Mouse (Mus musculus) adrenal gland, adult 2 months (tissue): Measurements from ENCODE around the gene Mak. TPM values are rescaled to one million over a fixed set of nuclear protein-coding genes. Genes with fewer than 3 reads are reported as not detected.
"Not testable (repeated sequence)": the region's sequence is repeated elsewhere in the genome, so short reads cannot be mapped to it uniquely, and the experiment has no call there.

Experiments
- DNase-seq: peaks from one replicate; pipeline ENCODE4 v3.0.0; 2021
- polyA plus RNA-seq: library from polyadenylated mRNA; depleted of rRNA; stranded (reverse); fragments of >200 nt; gene quantifications from 2 replicates; pipeline ENCODE4 v1.2.3, GENCODE M21; 2012; rRNA removed
- total RNA-seq, 2 experiments: library from RNA; stranded (reverse); gene quantifications; 2 replicates each; pipeline ENCODE4 v1.2.3; 2021

Mak gene
- total and polyA plus RNA-seq, 3 experiments = 0.02 to 0.14 (median 0.14) TPM

DNA sequence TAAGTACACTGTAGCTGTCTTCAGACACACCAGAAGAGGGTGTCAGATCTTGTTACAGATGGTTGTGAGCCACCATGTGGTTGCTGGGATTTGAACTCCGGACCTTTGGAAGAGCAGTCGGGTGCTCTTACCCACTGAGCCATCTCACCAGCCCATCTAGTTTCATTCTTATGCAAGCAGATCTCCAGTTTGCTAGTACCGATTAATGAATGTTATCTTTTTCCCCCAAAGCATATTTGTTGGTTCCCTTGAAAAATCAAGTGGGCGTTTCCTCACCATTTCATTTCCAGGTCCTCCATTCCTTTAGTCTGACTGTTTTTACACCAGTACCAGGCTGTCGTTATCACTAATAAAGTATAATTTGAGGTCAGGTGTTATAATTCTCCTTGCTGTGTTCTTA is 81.0 kb downstream of the Mak start:
- not testable (repeated sequence) for DNase-seq

DNA sequence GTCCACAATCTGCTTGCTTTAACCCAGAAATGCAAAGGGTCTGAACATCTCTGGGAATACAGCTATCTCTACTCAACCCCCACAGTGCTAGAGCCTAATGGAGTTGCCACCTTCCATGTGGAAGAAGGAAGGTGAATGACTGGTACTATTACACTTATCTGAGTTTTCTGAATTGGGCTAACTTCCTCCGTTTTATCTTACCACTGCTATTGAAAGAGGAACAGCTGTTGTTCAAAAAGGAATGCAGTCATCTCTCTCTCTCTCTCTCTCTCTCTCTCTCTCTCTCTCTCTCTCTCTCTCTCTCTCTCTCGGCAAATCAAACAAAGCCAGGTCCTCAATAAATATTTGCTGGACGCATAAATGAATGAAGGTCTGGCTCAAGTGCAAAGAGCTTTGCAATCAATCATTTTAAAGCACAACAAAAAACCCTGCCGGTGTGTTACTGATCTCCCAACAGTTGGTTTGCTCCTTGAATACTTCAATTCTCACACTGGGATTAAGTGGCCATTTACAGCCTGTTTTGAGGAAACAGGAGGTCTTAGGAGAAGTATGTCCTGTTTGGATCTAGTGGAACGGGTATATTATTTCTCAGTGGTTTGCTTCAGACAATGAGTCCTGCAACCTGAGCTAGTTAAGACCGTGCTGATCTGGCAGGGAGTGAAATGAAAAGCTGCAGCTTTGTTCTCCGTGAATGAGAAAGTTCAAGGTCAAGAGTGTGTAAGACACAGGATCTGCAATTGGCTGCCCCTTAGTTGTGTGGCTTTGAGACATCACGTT is 84.8 kb downstream of the Mak start:
- no peak for DNase-seq

DNA sequence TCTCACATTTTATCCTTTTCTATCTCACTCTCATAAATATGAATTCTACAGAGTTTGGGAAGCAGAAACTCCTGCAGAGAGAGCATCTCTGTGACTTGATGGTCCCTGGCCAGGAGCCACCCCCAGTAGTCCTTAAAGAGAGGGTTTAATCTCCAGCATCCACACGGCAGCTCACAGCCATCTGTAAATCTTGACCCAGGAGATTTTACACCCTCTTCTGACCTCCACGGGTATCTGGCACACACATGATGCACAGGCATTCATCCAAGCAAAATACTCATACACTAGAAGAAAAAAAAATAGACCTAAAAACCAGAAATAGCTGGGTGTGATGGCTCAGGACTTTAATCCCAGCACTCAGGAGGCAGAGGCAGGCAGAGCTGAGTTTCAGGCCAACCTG is 91.1 kb downstream of the Mak start:
- no peak for DNase-seq

DNA sequence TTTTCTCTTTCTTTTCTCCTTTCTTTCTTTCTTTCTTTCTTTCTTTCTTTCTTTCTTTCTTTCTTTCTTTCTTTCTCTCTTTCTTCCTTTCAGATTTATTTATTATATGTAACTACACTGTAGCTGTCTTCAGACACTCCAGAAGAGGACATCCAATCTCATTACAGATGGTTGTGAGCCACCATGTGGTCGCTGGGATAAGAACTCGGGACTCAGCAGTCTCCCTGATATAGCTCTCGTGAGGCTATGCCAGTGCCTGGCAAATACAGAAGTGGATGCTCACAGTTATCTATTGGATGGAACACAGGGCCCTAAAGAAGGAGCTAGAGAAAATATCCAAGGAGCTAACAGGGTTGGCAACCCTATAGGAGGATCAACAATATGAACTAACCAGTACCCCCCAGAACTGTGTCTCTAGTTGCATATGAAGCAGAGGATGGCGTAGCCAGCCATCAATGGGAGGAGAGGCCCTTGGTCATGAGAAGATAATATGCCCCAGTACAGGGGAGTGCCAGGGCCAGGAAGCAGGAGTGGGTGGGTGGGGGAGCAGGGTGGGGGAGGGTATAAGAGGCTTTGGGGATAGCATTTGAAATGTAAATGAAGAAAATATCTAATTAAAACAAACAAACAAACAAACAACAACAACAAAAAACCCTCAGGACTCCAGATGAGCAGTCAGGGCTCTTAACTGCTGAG is 91.8 kb downstream of the Mak start:
- not testable (repeated sequence) for DNase-seq

DNA sequence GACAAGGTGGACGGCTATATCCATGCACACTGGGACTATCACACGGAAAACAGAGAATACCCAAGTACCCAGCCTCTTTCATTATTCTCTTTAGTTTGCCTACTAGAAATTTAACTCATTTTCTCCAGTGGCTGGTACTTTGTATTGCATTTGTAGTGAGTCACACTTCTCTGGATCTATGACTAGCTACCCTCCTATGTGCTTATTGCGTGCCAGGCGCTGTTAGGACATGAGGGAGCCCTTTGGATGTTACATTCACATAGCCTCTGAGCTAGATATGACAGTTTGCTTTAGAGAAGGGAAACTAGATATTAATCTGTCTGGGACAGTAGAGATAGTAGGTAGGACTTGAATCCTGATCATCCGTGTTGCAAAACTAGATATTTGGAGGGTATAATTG is 93.4 kb downstream of the Mak start:
- DNase-seq = no peak

DNA sequence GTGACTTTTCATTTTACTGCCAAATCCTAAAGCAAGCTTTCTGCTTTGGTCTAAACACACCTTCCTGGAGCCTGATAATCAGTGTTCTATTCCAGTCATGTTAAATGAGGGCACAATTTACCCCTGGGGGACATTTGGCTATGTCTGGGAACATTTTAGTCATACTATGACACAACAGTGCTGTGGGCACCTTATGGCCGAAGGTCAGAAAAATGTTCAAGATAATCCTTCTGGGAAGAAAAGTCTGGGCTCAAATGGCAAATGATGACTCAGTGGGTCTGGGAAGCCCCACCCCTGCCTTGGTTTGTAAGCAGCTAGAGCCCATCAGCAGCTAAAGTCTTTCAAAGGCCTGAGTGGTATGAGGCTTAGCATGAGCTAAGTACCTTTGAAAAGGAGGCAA is 96.7 kb downstream of the Mak start:
- DNase-seq = peak; percentile 51

DNA sequence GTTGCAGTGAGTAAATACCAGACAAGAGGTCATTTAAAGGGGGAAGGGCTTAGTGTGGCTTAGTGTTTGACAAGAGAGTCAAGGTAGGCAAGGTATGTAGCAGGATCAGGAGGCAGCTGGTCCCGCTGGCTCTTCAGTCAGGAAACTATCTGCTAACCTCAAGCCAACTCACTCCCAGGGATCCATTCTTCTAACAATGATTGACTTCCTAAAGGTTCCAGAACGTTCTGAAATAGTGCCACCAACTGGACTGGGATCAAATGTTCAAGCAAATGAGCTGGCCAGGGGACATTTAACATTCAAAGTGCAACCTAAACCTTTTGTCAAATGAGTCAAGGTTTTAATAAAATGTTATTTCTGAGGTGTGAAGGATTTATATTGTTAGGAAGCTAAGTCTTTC is 100.2 kb downstream of the Mak start:
- DNase-seq = no peak

DNA sequence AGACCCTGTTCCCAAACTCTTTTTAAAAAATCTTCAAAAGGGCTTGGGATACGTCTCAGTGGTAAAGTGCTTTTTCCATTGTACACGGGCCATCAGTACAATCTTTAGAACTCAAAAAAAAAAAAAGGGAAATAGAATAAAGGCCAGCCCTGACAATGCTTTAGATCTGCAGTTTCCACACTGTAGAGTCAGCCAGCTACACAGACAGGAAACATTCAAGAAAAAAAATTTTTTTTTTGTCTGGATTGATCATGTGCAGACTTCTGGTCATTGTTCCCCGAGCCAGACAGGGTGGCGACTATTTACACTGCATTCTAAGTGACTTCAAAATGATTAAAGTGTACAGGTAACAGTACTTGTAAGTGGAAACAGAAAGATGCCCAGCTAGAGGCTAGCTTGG is 100.9 kb downstream of the Mak start:
- DNase-seq = no peak

DNA sequence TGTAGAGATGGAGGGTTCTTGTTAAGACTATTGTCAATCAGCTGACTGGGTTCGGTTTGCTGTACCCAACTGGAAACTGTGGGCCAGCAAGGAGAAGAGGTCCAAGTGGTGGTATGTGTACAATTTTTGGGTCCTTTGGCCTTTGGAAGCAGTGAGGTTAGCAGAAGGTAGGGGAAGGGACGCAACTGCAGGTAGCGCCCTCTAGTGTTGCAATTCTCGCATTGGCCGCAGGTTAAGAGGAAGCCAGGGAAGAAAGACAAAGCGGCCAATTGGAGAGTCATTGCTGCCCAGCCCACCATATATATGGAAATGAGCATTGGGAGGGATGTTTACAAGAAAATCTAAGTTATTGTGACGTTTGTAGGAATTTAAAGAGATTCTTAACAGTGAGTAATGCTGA is 101.9 kb downstream of the Mak start:
- peak; percentile 54 for DNase-seq

Other genes with a start within 250 kb of the Mak start
- 1 to 10 TPM; 6.7 to 8.5 TPM for gene Gcnt2, start 220.0 kb downstream of the Mak start, total RNA-seq
- 0.66 and 0.97 TPM in 2 replicates for gene Gcnt2, start 220.0 kb downstream of the Mak start, polyA plus RNA-seq
- gene Pak1ip1, start 78.7 kb downstream of the Mak start, total RNA-seq = 10 to 100 TPM; 50.1 to 61.7 TPM
- gene Pak1ip1, start 78.7 kb downstream of the Mak start, polyA plus RNA-seq = 78.6 and 87.0 TPM in 2 replicates
- 100 to 1,000 TPM; 126 to 176 TPM for gene Tmem14c, start 63.4 kb downstream of the Mak start, total RNA-seq
- 77.8 and 84.7 TPM in 2 replicates for gene Tmem14c, start 63.4 kb downstream of the Mak start, polyA plus RNA-seq
- not detected for gene Gcm2, start 31.3 kb upstream of the Mak start, total RNA-seq
- gene Gcm2, start 31.3 kb upstream of the Mak start, polyA plus RNA-seq = not detected in 2 replicates
- not detected for gene Sycp2l, start 34.6 kb upstream of the Mak start, total RNA-seq
- gene Sycp2l, start 34.6 kb upstream of the Mak start, polyA plus RNA-seq = not detected in 2 replicates
- 1 to 10 TPM in 1 of 2 experiments, under 1 TPM in 1; 0.35 to 1.2 TPM for gene Elovl2, start 140.7 kb upstream of the Mak start, total RNA-seq
- 0.04 and 0.07 TPM in 2 replicates for gene Elovl2, start 140.7 kb upstream of the Mak start, polyA plus RNA-seq
- gene Smim13, start 170.1 kb upstream of the Mak start, total RNA-seq = 10 to 100 TPM in 1 of 2 experiments, 1 to 10 TPM in 1; 9.7 to 11.0 TPM
- gene Smim13, start 170.1 kb upstream of the Mak start, polyA plus RNA-seq = 6.2 and 8.1 TPM in 2 replicates
- not detected for gene Gm17364, start 194.3 kb upstream of the Mak start, total RNA-seq
- gene Gm17364, start 194.3 kb upstream of the Mak start, polyA plus RNA-seq = not detected in 2 replicates